Mouse (Mus musculus) heart, postnatal 14 days (tissue): ENCODE measurements around the gene Casp4. TPM values are rescaled to one million over a fixed set of nuclear protein-coding genes. Genes with fewer than 3 reads are reported as not detected.

Experiments
- DNase-seq, 2 experiments: peaks; one replicate each; pipeline ENCODE4 v3.0.0; 2021 to 2022
- intact Hi-C: fragments of 180-260 bp; cut with DNase I; formaldehyde crosslinking; loops from one replicate; pipeline ENCODE4 v1.15.1; 2025
- total RNA-seq, 2 experiments: library from RNA; stranded (reverse); gene quantifications; 2 replicates each; pipeline ENCODE4 v1.2.3; 2021

Gene Casp4
- total RNA-seq, 2 experiments from 2014 or later: 2.2 to 2.6 TPM

DNA sequence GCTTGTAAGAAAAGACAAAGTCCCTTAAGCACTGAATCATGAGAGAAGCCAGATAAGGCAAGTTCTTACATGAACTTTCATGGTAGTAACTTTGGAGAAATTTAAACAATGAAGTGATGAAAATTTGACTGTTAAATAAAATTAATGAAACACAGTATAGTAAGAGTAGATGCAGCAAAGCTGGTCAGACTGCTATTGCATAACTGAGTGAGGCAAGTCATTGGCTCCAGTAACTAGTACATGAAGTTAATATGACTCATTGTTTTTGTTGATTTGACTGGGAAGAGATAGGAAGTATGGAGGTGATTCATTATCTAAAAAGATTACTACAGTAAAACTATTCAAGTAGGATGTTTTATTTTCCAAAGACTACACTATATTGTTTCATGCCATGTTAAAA is 48.2 kb downstream of the Casp4 start:
- intact Hi-C loops: no loop called here
- no peak for DNase-seq

Other genes starting within 250 kb of the Casp4 start
- under 1 TPM; 0.48 to 1.00 TPM for gene Casp1, start 10.3 kb upstream of the Casp4 start, total RNA-seq
- 1 to 10 TPM; 5.6 to 7.0 TPM for gene Casp12, start 36.6 kb downstream of the Casp4 start, total RNA-seq